Mouse (Mus musculus): ENCODE measurements around the gene Gm10300. TPM values are rescaled to one million over a fixed set of nuclear protein-coding genes. Genes with fewer than 3 reads are reported as not detected.

The Gm10300 gene
- 0.31 and 0.32 TPM in 2 replicates for polyA plus RNA-seq (2012; rRNA removed)

DNA sequence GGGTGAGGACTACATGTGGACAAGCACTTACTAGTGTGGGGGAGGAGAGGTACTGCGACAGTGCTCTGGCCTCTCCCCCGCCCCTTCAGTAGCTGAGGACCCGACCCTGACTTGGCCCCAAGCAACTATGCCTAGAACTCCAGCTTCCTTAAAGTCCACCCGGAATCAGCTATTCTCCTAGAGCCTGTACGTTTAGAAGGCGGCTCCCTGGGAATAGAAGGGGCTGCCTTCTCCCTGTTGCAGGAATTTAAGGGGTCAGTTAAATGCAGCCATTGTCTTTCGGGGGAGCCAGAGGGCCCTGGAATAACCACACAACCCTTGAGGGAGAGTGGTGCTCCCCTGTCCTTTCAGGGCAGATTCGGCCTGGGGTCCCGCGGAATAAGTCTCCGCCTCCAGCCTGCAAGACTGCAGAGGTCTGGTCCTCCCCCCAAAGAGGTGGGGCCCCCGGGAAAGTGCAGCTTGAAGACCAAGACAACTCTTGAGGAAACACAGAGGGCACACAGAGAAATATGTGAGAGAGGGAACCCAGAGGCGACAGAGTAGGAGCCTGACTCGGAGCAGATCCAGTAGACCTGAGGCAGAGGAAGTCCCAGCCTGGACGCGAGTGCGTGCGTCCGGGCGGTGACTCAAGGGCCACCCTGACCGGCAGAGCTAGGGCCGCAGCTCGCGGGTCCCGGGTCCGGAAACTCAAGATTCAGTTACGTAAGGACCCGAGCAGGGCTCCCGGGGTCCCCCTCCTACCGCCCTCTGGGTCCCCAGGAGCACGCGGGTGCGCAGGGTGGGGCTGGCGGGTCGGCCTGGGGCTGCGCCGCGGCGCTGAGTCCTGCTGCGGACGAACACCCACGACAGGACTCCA is at the start of gene Gm10300:
Gm10300 (plus strand) TSS at position 621 of the 856 bp plus-strand sequence.
- no peak for DNase-seq (ENCODE audit: low read depth)

GRCm38 (mm10) chr4:132025264-132025663 is 49.2 kb upstream of the Gm10300 start:
- DNase-seq (ENCODE audit: low read depth), result no peak

GRCm38 (mm10) chr4:132025738-132026527 is 48.6 kb upstream of the Gm10300 start:
- no peak for DNase-seq (ENCODE audit: low read depth)

GRCm38 (mm10) chr4:132027167-132027566 is 47.3 kb upstream of the Gm10300 start:
- no peak for DNase-seq (ENCODE audit: low read depth)

GRCm38 (mm10) chr4:132027806-132028205 is 46.7 kb upstream of the Gm10300 start:
- no peak for DNase-seq (ENCODE audit: low read depth)

DNA sequence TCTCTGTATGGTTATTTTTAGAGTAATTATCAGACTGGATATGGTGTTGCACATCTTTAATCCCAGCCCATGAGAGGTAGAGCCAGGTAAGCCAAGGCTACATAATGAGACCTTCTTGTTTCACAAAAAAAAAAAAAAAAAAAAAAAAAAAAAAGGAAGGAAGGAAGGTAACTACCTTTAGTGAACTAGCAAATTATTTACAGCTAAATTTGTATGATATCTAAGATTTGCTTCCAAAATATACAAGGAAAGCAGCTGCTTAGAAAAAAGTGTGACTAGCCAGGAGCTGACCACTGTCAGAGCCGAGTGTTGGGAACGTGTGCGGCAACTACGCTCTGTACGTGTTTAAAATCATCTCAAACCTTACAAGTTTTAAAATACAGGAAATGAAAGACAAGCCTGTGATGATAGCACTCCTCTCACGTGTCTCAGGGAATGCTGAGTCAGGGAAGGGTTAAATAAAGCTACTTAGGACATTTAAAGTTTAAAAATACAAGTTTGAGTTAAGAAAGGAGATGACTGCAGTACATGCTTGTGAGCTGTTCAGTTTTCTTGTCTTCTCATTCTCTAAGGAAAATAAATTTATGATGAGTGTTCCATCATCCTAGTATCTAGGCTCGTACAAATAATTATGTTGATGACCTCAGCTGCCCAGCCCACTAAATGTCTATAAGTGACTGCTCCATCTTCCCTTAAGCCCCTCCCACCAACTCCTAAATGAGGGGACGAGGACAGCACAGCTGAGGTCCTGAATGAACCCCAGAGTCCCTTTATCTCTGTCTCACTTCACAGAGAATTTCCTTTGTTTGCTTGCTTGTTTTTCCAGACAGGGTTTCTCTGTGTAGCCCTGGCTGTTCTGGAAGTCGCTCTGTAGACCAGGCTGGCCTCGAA is 44.4 kb upstream of the Gm10300 start:
- no peak for DNase-seq (ENCODE audit: low read depth)

DNA sequence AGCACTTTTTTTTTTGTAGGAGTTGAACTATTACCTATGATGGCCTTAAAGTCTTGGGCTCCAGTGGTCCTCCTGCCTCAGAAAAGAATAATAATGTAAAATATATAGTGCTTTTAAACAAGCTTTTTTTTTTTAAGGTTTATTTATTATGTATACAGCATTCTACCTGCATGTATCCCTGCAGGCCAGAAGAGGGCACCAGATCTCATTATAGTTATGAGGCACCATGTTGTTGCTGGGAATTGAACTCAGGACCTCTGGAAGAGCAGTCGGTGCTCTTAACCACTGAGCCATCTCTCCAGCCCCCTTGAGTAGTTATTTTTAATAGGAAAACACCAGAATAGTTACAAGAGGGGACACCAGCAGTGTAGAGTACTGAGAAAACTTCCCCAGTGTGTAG is 41.3 kb upstream of the Gm10300 start:
- no peak for DNase-seq (ENCODE audit: low read depth)

DNA sequence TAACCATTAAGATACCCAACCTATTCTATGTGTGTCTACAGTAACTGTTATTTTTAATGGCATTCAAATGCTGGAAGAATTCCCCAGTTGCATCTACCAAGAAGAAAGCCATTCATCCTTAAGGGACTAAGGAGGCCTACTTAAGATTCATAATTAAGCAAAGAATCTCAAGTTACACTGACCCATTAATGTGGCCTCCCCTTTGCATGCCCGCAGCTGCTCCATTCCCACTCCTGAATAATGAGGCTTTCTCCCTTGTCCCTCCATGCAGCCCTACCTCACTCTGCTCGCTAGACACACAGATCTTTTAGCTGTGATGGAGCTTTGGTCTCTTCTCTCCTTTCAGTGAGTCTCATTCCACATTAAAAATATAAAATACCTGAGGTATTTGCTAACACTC is 40.3 kb upstream of the Gm10300 start:
- DNase-seq (ENCODE audit: low read depth), result no peak

DNA sequence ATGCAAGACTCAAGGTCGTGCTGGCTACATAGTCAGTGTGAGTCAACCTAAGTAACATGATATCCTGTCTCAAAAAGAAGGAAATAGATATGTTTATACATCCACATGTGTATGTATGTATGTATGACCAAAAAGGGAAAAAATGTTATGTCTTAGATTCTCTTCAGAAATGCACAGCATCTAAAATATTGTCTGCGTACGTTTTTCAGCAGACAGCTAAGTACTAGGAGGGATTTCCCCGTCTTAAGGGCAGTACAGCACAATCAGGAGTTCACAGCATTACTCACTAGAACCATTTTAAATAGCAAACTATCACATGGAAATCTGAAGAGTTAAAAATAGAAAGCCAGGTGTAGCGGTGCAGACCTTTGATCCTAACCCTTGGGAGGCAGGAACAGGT is 37.4 kb upstream of the Gm10300 start:
- no peak for DNase-seq (ENCODE audit: low read depth)

DNA sequence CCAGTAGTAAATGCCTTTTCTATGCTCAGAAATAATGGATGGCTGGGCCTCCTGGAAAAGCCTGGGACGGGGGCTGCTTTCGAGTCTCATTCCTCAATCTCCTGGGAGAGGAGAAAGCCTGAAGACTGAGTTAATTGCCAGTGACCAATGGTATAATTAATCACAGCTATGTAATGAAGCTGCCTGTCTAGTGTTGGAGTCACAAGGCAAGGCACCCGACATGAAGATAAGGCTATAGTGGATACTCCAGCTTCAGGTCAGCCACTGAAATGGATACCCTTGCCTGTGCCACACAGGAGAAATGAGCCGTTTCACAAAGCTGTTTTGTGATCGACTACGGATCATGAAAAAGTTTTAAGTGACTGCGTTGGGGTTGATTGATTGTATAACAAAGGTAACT is 36.5 kb upstream of the Gm10300 start:
- DNase-seq (ENCODE audit: low read depth), result no peak

GRCm38 (mm10) chr4:132038809-132039208 is 35.7 kb upstream of the Gm10300 start:
- no peak for DNase-seq (ENCODE audit: low read depth)

GRCm38 (mm10) chr4:132039521-132039920 is 35.0 kb upstream of the Gm10300 start:
- DNase-seq (ENCODE audit: low read depth), result no peak

- no peak for DNase-seq (ENCODE audit: low read depth)
These were observed 34.4 kb upstream of the Gm10300 start for GRCm38 (mm10) chr4:132039975-132040645.

DNA sequence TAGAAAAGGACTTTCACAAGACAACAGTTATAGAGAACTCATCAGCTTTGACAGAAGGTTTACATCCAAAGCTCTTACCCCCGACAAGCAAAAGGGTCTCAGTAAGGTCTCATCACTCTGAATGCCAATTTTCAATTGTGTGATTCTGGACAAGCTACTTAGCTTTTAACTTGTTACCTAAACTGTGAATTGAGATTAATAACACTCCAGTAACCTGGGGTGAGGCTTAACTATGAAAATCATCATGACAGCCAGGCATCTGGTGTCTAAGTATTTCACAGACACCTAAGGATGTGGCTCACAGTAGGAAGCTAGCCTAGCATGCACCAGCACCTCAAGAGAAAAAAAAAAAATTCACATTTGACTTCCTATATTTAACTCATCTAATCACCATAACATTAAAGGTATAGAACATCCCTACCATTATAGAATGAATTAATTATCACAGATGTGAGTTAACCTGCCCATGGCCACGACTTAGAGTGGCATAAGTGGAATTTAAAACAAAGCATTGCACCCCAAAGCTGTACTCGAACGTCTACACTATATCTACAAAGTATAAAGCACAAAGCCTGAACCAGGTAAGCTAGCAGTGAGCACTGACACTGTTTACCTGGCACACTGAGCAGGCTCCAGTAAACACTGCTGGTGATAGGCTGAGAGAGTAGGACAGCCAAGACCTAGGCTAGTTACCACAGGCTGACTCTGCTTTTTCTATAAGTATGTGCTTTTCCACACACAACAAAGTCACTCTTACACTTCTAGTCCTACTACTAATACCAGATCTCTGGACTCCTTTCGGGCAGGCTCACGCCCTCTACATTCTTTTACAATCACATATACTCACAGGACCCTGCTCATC is 32.8 kb upstream of the Gm10300 start:
- DNase-seq (ENCODE audit: low read depth), result no peak

DNA sequence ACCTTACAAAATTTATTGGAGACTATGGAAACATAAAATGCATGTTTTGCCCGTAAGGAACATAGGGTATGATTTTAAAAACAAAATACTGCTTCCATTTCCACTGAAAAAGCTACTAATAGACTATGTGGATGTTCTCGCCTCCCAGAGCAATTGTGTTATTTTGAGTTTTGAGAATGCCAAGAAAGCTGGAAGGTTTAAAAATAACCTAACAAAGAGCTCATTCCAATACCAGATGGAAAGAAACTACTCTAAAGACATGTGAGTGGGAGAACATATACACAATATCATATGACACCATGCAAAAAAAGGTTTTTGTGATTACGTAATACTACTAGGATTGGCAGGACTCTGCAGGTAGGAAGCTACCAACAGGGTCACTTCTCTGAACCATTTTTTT is 30.8 kb upstream of the Gm10300 start:
- DNase-seq (ENCODE audit: low read depth), result no peak

DNA sequence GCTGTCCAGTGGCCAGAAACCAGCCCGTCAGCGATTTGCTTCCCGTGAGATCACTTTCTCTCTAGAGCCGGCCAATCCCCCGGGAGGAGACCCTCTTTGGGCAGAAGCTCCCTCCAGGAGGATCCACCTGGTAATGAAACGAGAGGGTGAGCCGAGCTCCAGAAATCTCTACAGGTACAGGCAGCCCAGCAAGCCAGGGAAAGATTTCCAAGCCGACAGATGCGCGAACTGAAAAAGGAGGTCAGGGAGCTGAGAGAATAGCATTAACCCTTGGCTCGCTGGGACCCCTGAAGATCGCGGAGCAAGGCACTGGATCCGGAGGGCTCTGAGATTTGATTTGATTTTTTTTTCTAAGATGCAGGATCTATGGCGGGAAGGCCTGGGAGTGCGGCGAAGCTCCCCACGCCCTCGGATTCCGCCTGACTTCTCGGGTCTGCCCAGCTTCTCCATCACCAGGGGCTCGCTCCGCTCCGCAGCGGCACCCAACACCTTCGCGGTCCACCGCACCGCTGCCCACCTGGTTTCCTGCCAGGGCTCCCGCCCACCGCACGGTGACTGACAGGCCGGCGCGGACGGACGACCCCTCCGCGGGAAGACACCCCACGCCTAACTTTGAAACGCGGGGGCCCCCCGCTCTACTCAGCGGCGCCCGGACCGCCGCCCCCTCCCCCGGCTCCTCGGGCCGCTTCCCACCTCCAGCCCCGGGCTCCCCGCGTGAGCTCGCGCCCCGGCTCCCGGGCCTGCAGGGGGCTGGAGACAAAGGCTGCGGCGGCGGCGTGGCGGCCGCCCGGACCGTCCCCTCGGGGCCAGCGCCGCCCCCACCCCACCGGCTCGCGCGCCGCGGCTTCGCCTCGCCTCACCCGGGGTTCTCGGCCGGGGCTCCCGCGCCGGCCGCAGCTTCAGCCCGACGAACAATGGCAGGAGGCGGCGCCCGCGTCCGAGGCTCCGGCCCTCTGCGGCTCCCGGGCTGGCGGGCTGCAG is 26.2 kb upstream of the Gm10300 start:
- DNase-seq (ENCODE audit: low read depth), result no peak

DNA sequence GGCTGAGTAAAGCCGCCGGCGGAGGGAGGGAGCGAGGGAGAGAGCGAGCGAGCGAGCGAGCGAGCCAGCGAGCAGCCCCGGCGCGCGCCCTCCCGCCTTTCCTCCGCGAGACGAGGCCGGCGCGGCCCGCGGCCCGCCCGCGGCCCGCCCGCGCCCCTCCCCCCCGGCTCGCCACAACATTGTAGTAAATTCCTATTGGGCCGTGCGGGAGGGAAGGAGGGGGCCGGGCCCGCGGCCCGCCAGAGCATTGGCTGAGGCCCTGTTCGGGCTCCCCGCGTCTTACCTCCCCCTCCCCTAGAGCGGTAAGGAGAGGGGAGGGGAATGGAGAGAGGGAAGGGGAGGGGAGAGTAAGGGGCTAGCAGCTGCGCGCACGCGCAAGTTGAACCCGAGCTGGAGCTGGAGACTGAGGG is 25.5 kb upstream of the Gm10300 start:
- DNase-seq (ENCODE audit: low read depth), result peak; percentile 30

GRCm38 (mm10) chr4:132049549-132050200 is 24.8 kb upstream of the Gm10300 start:
- DNase-seq (ENCODE audit: low read depth), result no peak
